Mouse (Mus musculus) liver, postnatal 0 days (tissue): Measurements from ENCODE around the gene Vamp5.

Experiments
- CTCF ChIP-seq: sonication (generic); IDR thresholded peaks from 2 replicates; pipeline ENCODE4 v1.5.1; 2016; ENCODE audit warnings: antibody characterized with exemption, low read depth
- EP300 ChIP-seq: IDR thresholded peaks from 2 replicates; pipeline ENCODE4 v1.6.1; 2016; ENCODE audit warnings: antibody characterized with exemption, low read depth, mild to moderate bottlenecking

DNA sequence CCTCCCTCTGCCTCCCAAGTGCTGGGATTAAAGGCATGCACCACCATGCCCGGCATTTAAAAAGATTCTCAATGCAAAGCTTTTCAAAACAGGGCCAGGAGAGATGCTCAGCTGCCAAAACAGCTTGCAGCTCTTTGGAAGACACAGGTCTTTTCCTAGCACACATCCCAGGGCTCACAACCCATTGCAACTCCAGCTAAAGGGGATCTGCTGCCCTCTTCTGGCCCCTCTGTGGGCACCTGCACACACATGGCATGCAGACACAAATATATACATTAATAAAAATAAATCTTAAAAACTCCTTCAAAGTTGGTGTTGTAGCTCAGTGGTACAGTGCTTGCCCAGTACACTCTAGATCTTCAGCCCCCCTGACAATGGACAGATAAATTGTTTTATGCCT lies 29.7 kb upstream of the Vamp5 start:
- TF ChIP-seq CTCF (peak; percentile 38; the same call in 1 of the 2 replicates), EP300 (no peak)
